Mouse (Mus musculus) right cerebral cortex, postnatal 36 days (tissue): ENCODE measurements around the gene Ywhab.

ENCODE experiments used
- DNase-seq, 2 experiments: peaks; one replicate each; pipeline ENCODE4 v3.0.0; 2022; ENCODE audit warnings: low spot score in 2 of 2, mixed read lengths in 1 of 2

The Ywhab gene

GRCm38 (mm10) chr2:163994654-163994976 is at the start of gene Ywhab:
Gene Ywhab (plus strand): TSS chr2:163994960.
- DNase-seq, result no peak

DNA sequence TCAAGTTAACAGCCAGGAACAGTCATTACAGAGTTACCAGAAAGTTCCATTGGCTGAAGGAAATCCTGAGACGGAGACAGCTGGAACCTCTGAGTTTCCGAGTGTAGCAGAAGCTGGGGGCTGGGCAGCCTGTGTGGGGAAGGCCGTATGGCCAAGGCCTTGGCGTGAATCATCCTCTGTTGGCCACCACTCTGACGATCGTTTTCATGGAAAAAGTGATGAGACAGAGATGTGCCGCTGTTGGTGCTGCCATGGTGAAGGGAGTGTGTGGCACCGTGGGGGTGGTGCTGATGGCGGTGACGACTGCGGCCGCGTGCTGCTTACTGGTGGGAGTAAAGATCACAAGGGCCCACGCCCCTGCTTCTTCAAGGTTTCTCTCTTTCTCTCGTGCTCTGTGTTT is 48.5 kb upstream of the Ywhab start:
- peak in 1 of 2 experiments; percentile 24 for DNase-seq

DNA sequence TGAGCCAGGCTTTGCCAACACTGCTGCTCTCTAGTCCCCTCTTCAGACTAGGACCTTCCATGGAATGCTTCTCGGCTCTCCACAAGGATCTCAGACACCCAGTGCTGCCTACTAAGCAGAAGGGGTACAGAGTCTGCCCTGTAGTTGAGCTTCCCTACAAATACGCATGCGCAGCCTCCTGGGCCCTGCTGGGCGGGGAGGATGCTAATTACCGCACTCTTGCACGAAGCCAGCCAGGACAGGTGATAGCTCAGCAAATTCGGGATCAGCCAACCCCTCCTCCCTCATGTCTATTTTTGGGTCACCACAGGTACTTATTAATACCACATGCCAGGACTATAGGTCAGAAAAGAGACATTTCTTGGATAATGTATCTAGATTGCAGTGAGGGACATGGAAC is 46.8 kb upstream of the Ywhab start:
- DNase-seq, result no peak

DNA sequence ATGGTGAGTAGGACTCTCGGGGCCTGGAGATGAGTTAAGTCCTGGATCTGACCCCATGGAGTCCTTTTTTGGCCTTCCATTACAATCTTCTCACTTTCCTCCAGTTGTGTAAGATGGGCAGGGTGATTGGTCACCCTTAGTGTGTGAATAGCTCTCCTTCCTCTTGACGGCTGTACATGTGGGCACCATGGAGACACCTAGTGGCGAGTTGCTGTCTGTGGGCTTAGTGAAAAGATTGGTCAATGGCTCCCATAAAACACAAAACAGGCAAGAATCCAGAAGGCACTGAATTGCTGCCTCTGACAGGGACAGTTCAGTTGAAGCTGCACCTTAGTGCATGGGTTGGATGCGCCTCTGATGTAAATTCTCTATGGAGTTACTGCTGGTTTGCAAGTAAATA is 43.0 kb upstream of the Ywhab start:
- DNase-seq, result peak; percentile 54 to 67

DNA sequence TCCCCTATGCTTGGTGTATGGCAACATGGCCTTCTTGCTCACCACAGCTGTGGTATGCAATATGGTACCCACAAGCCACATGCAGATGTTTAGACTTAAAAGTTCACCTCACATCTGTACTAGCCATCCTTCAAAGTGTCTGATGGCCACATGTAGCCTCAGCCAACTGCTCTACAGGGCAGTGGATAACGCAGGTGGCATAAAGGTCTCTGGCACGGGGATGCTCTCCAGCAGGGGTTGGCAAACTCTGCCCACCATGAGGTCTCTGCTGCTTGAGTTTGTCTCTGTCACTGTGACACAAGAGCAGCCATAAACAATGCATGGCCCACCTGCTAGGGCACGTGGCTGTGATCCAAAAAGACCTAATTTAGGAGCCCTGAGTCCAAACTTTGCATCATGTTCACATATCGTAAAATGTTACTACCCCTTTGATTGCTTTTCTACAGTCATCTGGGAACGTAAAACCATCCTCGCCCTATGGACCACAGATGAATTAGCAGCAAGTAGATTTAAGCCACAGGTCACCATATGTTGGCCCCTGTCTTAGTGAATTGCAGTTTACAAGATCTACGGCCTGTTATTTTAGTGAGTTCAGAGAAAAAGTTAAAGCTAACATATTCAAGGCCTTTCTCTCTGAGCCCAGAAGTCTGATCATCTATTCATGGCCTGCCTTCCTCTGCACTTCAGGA is 41.0 kb upstream of the Ywhab start:
- DNase-seq, result no peak

DNA sequence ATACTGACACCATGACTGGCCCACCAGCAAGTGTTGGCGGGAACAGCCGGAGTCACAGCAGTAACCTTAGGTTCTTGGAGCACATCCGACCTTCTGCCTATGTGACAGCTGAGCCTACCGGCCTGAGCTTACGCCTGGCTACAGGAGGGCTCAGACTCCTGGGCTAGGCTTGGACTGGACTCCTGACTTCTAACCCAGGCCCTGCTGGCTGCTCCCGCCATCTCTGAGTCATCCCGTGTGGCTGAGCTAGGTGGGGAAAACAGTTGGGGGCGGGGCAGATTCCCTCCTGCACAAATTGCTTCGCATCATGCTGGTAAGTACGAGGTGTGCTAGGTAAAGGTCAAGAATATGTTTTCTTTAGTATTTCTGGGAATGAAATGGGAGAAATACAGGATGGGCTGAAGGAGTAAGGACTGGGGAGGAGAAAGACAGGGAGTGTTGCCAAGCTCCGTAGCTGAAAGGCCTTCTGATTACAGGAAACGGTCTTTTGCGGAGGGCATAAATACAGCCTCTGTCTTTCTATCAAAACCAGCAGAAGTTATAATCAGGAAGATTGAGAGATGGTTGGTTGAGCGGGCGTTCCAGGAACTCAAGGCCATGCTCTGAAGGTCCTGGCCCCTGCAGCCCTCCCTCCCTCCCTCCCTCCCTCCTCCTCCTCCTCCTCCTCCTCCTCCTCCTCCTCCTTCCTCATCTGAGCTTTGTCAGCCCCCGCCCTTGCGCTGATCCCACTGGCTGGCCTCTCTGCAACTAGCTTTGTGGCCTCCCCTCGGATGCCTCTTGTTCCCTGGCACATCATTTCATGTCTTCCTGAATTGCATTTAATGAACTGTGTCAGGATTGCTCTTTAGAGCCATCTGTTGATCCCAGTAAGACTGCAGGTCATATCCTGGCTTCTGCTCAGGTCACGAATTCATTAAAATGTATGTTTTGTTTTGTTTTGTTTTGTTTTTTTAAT is 29.9 kb upstream of the Ywhab start:
- no peak for DNase-seq

DNA sequence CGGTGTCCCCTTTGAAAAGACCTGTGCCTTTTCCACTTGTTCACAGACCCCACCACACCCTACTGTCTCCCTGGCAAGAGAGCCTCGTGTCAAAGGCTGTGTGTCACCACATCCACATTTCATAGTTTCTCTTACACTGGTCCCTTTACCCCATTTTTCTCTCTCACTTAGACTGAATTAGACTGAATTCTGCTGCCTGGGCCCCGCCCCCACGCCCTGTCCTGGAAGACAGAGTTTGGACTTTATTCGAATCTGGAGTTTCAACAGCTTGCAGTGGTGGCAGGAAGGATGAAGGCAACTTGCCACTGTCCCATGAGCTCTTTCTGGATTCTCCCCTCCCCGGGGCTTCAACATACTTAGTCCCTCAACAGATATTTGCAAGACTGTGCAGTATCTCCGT is 29.1 kb upstream of the Ywhab start:
- DNase-seq, result no peak

GRCm38 (mm10) chr2:163968581-163968980 is 26.2 kb upstream of the Ywhab start:
- peak; percentile 19 to 44 for DNase-seq

DNA sequence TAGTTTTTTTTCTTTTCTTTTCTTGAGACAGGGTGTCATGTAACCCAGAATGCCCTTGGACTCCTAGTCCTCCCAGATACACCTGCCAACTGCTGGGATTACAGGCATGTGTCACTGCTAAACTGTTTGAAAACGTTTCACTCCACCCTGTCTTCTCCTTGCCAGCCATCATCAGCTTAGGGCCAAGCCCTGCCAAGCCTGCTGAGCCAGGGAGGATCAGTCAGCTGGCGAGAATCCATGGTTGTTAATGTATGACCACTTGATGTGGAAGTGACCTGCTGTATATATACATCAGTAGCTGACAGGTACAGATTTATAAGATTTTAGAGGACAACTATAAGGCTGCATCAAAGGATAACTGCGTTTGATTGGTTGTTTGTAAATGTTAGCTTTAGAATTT is 24.4 kb upstream of the Ywhab start:
- no peak for DNase-seq

DNA sequence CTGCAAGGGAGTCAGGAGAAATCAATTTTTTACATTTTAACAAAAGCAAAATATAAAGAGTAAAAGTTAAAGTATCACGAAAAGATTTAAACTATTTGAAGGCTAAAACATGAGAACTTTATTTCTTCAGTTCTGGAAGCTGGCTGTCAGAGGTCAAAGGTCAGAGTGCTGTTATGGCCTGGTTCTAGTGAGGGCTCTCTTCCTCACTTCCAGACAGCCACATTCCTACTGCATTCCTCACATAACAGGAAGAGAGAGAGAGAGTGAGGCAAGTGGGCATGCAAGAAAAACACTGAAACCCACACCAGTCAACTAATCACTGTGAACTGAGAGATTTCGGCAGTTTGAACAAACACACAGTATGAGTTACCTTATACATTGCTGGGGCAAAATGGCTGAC is 20.7 kb upstream of the Ywhab start:
- no peak for DNase-seq

DNA sequence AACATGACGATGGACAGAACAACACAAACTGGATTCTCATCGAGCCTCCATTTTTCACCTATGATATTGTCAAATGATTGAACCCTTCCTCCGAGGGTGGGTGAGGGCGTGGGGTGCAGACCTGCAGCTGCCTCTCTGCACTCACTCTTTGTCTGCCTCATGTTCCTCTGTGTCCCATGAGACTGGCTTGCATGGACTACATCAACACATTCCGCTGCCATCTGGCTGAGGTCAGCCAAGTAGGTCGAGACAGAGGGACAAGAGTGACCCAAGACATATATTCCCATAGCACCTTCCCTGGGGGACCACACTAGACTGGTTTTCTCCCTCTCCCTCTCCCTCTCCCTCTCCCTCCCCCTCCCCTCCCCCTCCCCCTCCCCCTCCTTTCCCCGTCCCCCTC is 18.3 kb upstream of the Ywhab start:
- no peak for DNase-seq

DNA sequence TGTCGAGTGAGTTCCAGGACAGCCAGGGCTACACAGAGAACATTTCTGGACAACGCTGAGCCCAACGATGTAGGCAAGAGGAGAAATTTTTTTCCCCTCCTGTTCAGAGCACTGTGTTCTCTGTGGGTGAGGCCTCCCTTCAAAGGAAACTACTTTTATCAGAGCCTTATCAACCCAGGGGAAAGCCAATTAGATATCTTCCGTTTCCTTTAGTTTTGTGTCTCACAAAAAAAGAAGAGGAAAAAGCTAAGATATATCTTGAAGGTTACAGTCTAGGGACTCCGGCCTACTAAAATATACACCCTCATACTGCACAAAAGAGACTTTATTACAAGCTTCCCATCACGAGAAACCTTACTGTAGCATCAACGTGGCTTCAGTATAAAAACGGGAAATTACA is 7.5 kb upstream of the Ywhab start:
- DNase-seq, result no peak

GRCm38 (mm10) chr2:163992871-163993270 is 1.9 kb upstream of the Ywhab start:
- no peak for DNase-seq

DNA sequence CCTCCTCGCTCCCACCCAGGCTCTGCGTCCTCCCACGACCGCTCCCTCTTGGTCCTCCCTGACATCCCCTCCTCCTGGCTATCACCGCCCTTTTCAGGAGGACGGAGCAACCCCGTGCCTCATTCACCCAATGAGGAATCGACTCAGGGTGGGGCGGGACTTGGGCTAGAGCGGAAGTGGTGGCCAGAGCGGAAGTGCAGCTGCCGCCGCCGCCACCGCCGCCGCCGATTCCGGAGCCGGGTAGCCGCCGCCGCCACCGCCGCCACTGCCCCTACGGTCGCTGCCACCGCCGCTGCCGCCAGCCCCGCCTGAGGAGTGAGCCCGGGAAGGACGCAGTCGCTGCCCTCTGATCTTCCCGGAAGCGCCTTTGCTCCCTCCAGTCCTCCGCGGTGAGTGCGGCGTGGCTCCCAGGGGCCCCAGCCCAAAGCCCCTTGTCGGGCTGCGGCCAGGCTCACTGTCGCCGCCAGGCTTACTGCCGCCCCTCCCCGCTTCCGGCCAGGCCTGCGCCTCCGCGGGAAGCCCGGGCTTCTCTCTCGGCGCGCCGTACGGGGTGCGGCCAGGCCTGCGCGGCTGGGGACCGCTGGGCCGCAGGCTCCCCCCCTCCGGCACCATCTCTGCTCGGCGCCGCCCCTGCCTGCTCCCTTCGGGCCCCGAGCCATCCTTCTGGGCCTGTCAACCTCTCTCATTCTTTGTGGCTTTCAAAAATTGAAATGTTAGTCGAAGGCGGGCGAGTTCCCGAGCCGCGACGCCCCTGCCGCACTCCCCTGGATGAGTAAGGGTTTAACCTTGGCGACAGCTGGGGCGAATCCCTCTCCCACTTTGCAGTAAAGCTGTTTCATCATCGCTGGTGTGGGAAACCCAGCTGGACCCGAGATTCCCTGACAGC is 460 bp downstream of the Ywhab start:
- DNase-seq, result peak; percentile 89 to 94

GRCm38 (mm10) chr2:163996275-163996674 is 1.5 kb downstream of the Ywhab start:
- DNase-seq, result no peak

DNA sequence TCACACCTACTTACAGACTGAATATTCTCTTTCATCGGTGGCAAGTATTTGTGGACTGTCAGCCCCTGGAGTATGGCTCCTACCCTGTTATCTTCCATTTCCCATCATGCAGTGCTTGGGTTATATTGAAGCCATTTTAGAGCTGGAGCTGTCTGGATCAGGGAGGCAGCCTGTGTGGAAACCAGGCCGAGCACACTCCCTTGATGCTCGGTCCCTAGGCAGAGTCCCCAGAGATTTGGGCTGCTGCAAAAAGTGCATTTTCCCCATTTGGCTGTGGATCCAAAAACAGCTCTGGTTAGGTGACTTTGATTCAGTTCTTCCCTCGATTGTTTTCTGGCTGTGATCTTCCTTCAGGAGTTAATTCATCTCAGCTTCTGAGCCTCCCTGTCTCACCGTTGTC is 2.1 kb downstream of the Ywhab start:
- no peak for DNase-seq

- no peak for DNase-seq
Measured at GRCm38 (mm10) chr2:163998981-163999380, 4.2 kb downstream of the Ywhab start.

DNA sequence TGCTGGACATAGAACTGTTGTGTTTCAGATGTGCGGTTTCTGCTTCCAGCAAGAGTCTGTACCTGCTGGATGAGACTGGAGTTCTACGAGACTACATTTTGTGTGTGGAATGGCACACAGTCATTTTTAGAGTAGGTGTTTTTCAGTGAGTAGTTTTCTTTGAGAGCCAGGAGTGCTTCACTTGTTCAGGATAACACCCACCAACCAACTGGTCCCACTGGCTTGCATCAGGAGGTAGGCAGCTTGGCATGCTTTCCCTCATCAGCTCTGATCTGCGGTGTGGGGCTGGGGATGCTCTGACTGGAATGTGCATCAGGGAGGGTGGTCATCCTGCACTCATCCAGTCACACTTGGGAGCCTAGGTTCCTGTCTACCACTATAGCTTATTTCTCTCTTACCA is 7.9 kb downstream of the Ywhab start:
- peak; percentile 56 to 69 for DNase-seq

DNA sequence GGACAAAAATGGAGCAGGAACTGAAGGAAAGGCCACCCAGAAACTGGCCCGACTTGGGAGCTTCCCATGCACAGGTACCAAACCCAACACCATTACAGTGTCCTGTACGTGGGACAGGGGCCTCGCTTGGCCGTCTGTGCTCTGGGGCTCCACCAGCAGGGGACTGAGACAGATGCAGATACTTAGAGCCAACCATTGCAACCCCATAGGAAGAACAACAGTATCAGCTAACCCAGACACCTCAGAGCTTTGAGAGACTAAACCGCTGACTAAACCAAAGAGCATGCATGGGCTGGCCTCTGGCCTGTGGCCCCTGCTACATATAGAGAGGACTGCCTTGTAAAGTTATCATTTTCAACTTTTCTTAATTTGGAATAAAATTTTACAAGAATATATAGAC is 9.7 kb downstream of the Ywhab start:
- no peak for DNase-seq

- no peak for DNase-seq
Measured at GRCm38 (mm10) chr2:164006932-164007331, 12.2 kb downstream of the Ywhab start.

DNA sequence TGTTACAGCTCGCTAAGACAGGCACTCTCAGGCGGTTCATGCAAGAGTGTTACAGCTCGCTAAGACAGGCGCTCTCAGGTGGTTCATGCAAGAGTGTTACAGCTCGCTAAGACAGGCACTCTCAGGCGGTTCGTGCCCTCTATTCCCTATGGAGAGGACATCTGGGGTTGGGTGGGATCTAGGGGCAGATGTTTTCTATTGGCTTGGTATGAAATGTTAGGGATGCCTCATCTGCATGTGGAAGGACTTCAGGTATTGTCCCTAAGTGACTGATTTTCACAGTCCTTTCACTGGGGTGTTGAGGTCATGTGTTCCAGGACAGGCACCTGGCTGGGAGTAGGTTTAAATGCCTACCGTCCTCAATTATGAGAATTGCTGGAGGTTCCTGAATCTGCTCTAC is 12.8 kb downstream of the Ywhab start:
- DNase-seq, result no peak

DNA sequence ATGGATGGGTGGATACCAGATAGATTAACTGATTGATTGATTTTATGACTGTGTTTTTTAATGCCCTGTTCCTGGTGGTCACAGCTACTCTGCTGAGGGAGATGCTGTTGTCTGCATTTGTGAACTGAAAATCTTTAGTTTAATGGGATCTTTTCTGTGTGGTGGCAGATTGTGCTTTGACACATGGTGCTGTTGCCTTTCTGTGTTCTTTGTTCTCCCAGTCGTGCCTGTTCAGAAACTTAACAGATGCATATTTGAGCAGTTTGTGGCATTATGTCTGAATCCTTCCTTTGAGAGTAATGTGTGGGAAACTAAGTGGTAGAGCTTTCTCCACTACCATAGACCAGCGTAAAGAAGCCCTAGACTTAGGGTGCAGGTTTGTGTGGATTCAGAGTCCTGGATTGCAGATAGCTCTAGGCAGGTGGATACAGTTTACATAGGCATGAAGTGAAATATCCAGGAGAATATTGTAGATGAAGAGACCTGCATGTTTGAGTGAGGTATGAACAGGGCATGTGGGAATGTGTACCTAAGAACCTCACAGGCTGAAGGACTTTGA is 13.3 kb downstream of the Ywhab start:
- no peak for DNase-seq
